Mouse (Mus musculus) embryonic facial prominence, embryonic 14.5 days (tissue): ENCODE data around the gene Birc5. TPM values are rescaled to one million over a fixed set of nuclear protein-coding genes. Genes with fewer than 3 reads are reported as not detected.

Experiments
- ATAC-seq: fragments of 200-750 bp; cut with Nextera tagmentation; 2 replicates; pipeline ENCODE4 v1.8.0; 2017; ENCODE audit warnings: low read depth, moderate number of reproducible peaks, moderate TSS enrichment
- DNase-seq: peaks from one replicate; pipeline ENCODE4 v3.0.0-alpha.2; 2015; ENCODE audit warnings: low spot score
- H3K27ac ChIP-seq: fragments of 300-500 bp; sonication (generic); replicated peaks from 2 replicates; pipeline ENCODE4 v1.5.1; 2014; ENCODE audit warnings: low read depth, mild to moderate bottlenecking, low read length, moderate library complexity
- H3K27me3 ChIP-seq: fragments of 300-500 bp; sonication (generic); replicated peaks from 2 replicates; pipeline ENCODE4 v1.6.1; 2014; ENCODE audit warnings: low read length; ENCODE audit not compliant: control insufficient read depth, insufficient read depth
- H3K36me3 ChIP-seq: fragments of 300-500 bp; sonication (generic); 2 replicates; pipeline ENCODE4 v1.6.1; 2014; ENCODE audit warnings: low read length, mixed read lengths; ENCODE audit not compliant: control insufficient read depth, insufficient read depth
- H3K4me1 ChIP-seq: fragments of 300-500 bp; sonication (generic); 2 replicates; pipeline ENCODE4 v1.6.1; 2014; ENCODE audit warnings: antibody characterized with exemption, low read length; ENCODE audit not compliant: control insufficient read depth, insufficient read depth
- H3K4me2 ChIP-seq: fragments of 300-500 bp; sonication (generic); 2 replicates; pipeline ENCODE4 v1.6.1; 2014; ENCODE audit warnings: low read depth, mild to moderate bottlenecking, low read length, moderate library complexity, mixed read lengths
- H3K4me3 ChIP-seq: fragments of 300-500 bp; sonication (generic); 2 replicates; pipeline ENCODE4 v1.5.1; 2014; ENCODE audit warnings: low read depth, mild to moderate bottlenecking, low read length
- H3K9ac ChIP-seq: fragments of 300-500 bp; sonication (generic); 2 replicates; pipeline ENCODE4 v1.6.1; 2014; ENCODE audit warnings: low read depth, mild to moderate bottlenecking, low read length, moderate library complexity, mixed read lengths
- H3K9me3 ChIP-seq: fragments of 300-500 bp; sonication (generic); 2 replicates; pipeline ENCODE4 v1.6.1; 2016; ENCODE audit warnings: low read length; ENCODE audit not compliant: control insufficient read depth
- WGBS: fragments of 180-500 bp; shearing (Covaris S2); extraction: QIAGEN DNeasy Blood & Tissue Kit; methylation state at CpG from one replicate; pipeline ENCODE4 v1.1.7; 2014; 5-methylcytosine and 5-hydroxymethylcytosine counted together
- polyA plus RNA-seq: library from polyadenylated mRNA; unstranded; fragments of >200 nt; fragmentation: Nextera tagmentation; extraction: Ambion mirVana; gene quantifications from 2 replicates; pipeline ENCODE4 v1.2.1, GENCODE M21; 2014

The Birc5 gene
- polyA plus RNA-seq, 1 experiment from 2014 or later, result 229 TPM

- Histone ChIP-seq H3K4me1 (peaks cover 18% of the 10 kb centered on the region), H3K9me3 (no peaks in the 10 kb centered on the region), H3K4me2 (peak overlapping the region; percentile 32; the same call in 1 of the 2 replicates), H3K27me3 (no peaks in the 10 kb centered on the region), H3K36me3 (no peaks in the 10 kb centered on the region), H3K4me3 (no peak overlapping the region), H3K9ac (peak overlapping the region; percentile 50), H3K27ac (peak overlapping the region; percentile 49)
- DNase-seq (no peak), ATAC-seq (no peak; the same call in 1 of the 2 replicates)
- 13% methylated on average over 8 of the region's 8 CpGs for WGBS
These were observed 29.8 kb downstream of the Birc5 start for GRCm38 (mm10) chr11:117878892-117879291.

- no peaks in the 10 kb centered on the region for H3K36me3 ChIP-seq
- H3K9ac ChIP-seq, result no peak overlapping the region
- no peaks in the 10 kb centered on the region for H3K27me3 ChIP-seq
- no peaks in the 10 kb centered on the region for H3K9me3 ChIP-seq
- no peak for DNase-seq
- ATAC-seq, result no peak
- no peak overlapping the region for H3K4me3 ChIP-seq
- H3K4me2 ChIP-seq, result no peak overlapping the region
- no peak overlapping the region for H3K27ac ChIP-seq
- 80% methylated on average over 6 of the region's 6 CpGs for WGBS
- peaks cover 20% of the 10 kb centered on the region for H3K4me1 ChIP-seq
These were observed 30.6 kb downstream of the Birc5 start for GRCm38 (mm10) chr11:117879676-117880075.

- no peak overlapping the region for H3K27ac ChIP-seq
- no peak for ATAC-seq
- peaks cover 20% of the 10 kb centered on the region for H3K4me1 ChIP-seq
- H3K9me3 ChIP-seq, result no peaks in the 10 kb centered on the region
- H3K27me3 ChIP-seq, result no peaks in the 10 kb centered on the region
- WGBS, result 88% methylated on average over 9 of the region's 9 CpGs
- no peak overlapping the region for H3K4me3 ChIP-seq
- H3K9ac ChIP-seq, result no peak overlapping the region
- DNase-seq, result no peak
- no peaks in the 10 kb centered on the region for H3K36me3 ChIP-seq
- no peak overlapping the region for H3K4me2 ChIP-seq
These were observed 31.4 kb downstream of the Birc5 start for GRCm38 (mm10) chr11:117880336-117880976.

- Histone ChIP-seq H3K9me3 (no peaks in the 10 kb centered on the region), H3K4me2 (no peak overlapping the region), H3K27me3 (no peaks in the 10 kb centered on the region), H3K4me1 (peaks cover 20% of the 10 kb centered on the region), H3K9ac (no peak overlapping the region), H3K36me3 (no peaks in the 10 kb centered on the region), H3K27ac (no peak overlapping the region), H3K4me3 (no peak overlapping the region)
- WGBS, result 80% methylated on average over 6 of the region's 6 CpGs
- DNase-seq (no peak), ATAC-seq (no peak)
These were observed 31.9 kb downstream of the Birc5 start for GRCm38 (mm10) chr11:117880977-117881358.

- Histone ChIP-seq H3K27me3 (no peaks in the 10 kb centered on the region), H3K36me3 (no peaks in the 10 kb centered on the region), H3K9me3 (no peaks in the 10 kb centered on the region), H3K27ac (no peak overlapping the region), H3K4me2 (no peak overlapping the region), H3K4me1 (peaks cover 20% of the 10 kb centered on the region), H3K9ac (no peak overlapping the region), H3K4me3 (no peak overlapping the region)
- peak; percentile 56 for DNase-seq
- WGBS, result 11% methylated on average over 8 of the region's 8 CpGs
- no peak for ATAC-seq
These were observed 32.7 kb downstream of the Birc5 start for GRCm38 (mm10) chr11:117881787-117882186.

- Histone ChIP-seq H3K4me1 (peaks cover 20% of the 10 kb centered on the region), H3K9me3 (no peaks in the 10 kb centered on the region), H3K27ac (no peak overlapping the region), H3K4me2 (no peak overlapping the region), H3K36me3 (no peaks in the 10 kb centered on the region), H3K4me3 (no peak overlapping the region), H3K27me3 (no peaks in the 10 kb centered on the region), H3K9ac (no peak overlapping the region)
- no peak for ATAC-seq
- no peak for DNase-seq
- WGBS, result 75% methylated on average over 1 of the region's 1 CpGs
These were observed 33.2 kb downstream of the Birc5 start for GRCm38 (mm10) chr11:117882208-117882607.

- ATAC-seq (no peak), DNase-seq (no peak)
- Histone ChIP-seq H3K27ac (no peak overlapping the region), H3K27me3 (peaks cover 3% of the 10 kb centered on the region), H3K9me3 (no peaks in the 10 kb centered on the region), H3K4me3 (no peak overlapping the region), H3K9ac (no peak overlapping the region), H3K4me1 (peaks cover 37% of the 10 kb centered on the region), H3K36me3 (no peaks in the 10 kb centered on the region), H3K4me2 (no peak overlapping the region)
- 49% methylated on average over 5 of the region's 5 CpGs for WGBS
These were observed 36.9 kb downstream of the Birc5 start for GRCm38 (mm10) chr11:117886000-117886399.

GRCm38 (mm10) chr11:117888168-117888852, 39.3 kb downstream of the Birc5 start:
- H3K9ac ChIP-seq, result peak overlapping the region; percentile 54
- ATAC-seq (no peak), DNase-seq (no peak)
- H3K4me1 ChIP-seq, result peaks cover 35% of the 10 kb centered on the region
- H3K4me2 ChIP-seq, result peak overlapping the region; percentile 58
- 16% methylated on average over 20 of the region's 20 CpGs for WGBS
- H3K27me3 ChIP-seq, result peaks cover 3% of the 10 kb centered on the region
- no peaks in the 10 kb centered on the region for H3K36me3 ChIP-seq
- peak overlapping the region; percentile 28 for H3K4me3 ChIP-seq
- H3K9me3 ChIP-seq, result no peaks in the 10 kb centered on the region
- peak overlapping the region; percentile 25; the same call in 1 of the 2 replicates for H3K27ac ChIP-seq
